Mouse (Mus musculus) kidney, postnatal 0 days (tissue): Measurements from ENCODE around the gene Glt1d1. TPM values are rescaled to one million over a fixed set of nuclear protein-coding genes. Genes with fewer than 3 reads are reported as not detected.

Experiments used
- ATAC-seq: fragments of 200-750 bp; cut with Nextera tagmentation; replicated peaks from 2 replicates; pipeline ENCODE4 v1.8.0; 2017; ENCODE audit warnings: low read depth, moderate number of reproducible peaks, moderate TSS enrichment, moderate library complexity; ENCODE audit not compliant: low FRiP score
- DNase-seq: peaks from one replicate; pipeline ENCODE4 v3.0.0-alpha.2; 2016; ENCODE audit warnings: low spot score
- H3K27ac ChIP-seq: fragments of 300-500 bp; sonication (generic); 2 replicates; pipeline ENCODE4 v1.5.1; 2014; ENCODE audit warnings: mild to moderate bottlenecking
- H3K27me3 ChIP-seq: fragments of 300-500 bp; sonication (generic); 2 replicates; pipeline ENCODE4 v1.6.1; 2014; ENCODE audit warnings: low read length, mixed read lengths; ENCODE audit not compliant: insufficient read depth
- H3K36me3 ChIP-seq: fragments of 300-500 bp; sonication (generic); 2 replicates; pipeline ENCODE4 v1.6.1; 2014; ENCODE audit warnings: low read length, mixed read lengths; ENCODE audit not compliant: insufficient read depth
- H3K4me1 ChIP-seq: fragments of 300-500 bp; sonication (generic); replicated peaks from 2 replicates; pipeline ENCODE4 v1.6.1; 2014; ENCODE audit warnings: antibody characterized with exemption, low read length, mixed read lengths; ENCODE audit not compliant: insufficient read depth
- H3K4me2 ChIP-seq: fragments of 300-500 bp; sonication (generic); 2 replicates; pipeline ENCODE4 v1.6.1; 2014; ENCODE audit warnings: mild to moderate bottlenecking, low read length, moderate library complexity, mixed read lengths
- H3K4me3 ChIP-seq: fragments of 300-500 bp; sonication (generic); replicated peaks from 2 replicates; pipeline ENCODE4 v1.5.1; 2014; ENCODE audit warnings: low read depth, low read length
- H3K9ac ChIP-seq: fragments of 300-500 bp; sonication (generic); 2 replicates; pipeline ENCODE4 v1.6.1; 2014; ENCODE audit warnings: low read depth, low read length
- H3K9me3 ChIP-seq: fragments of 300-500 bp; sonication (generic); replicated peaks from 2 replicates; pipeline ENCODE4 v1.6.1; 2016; ENCODE audit warnings: low read length, inconsistent platforms, mixed read lengths
- CTCF ChIP-seq: IDR thresholded peaks from 2 replicates; pipeline ENCODE4 v1.5.1; 2016; ENCODE audit warnings: antibody characterized with exemption, low read depth, mild to moderate bottlenecking, moderate library complexity
- WGBS: fragments of 180-500 bp; shearing (Covaris S2); extraction: QIAGEN DNeasy Blood & Tissue Kit; methylation state at CpG from one replicate; pipeline ENCODE4 v1.1.7; 2014; 5-methylcytosine and 5-hydroxymethylcytosine counted together
- polyA plus RNA-seq: library from polyadenylated mRNA; unstranded; fragments of >200 nt; fragmentation: Nextera tagmentation; extraction: Ambion mirVana; gene quantifications from 2 replicates; pipeline ENCODE4 v1.2.1, GENCODE M21; 2015

The Glt1d1 gene
- polyA plus RNA-seq, 1 experiment from 2014 or later: 0.46 TPM

- WGBS: 78% methylated on average over 10 of the region's 10 CpGs
- Histone ChIP-seq H3K36me3 (no peaks in the 10 kb centered on the region), H3K9ac (no peak overlapping the region), H3K9me3 (no peaks in the 10 kb centered on the region), H3K4me1 (no peaks in the 10 kb centered on the region), H3K4me3 (no peak overlapping the region), H3K27me3 (no peaks in the 10 kb centered on the region), H3K4me2 (no peak overlapping the region), H3K27ac (no peak overlapping the region)
- ATAC-seq: no peak
- TF ChIP-seq CTCF: no peak
- DNase-seq: no peak
Observed at GRCm38 (mm10) chr5:127624427-127625213, 7.4 kb upstream of the Glt1d1 start.

GRCm38 (mm10) chr5:127627242-127627641, 4.8 kb upstream of the Glt1d1 start:
- H3K27ac ChIP-seq: no peak overlapping the region
- no peak overlapping the region for H3K9ac ChIP-seq
- 84% methylated on average over 12 of the region's 12 CpGs for WGBS
- no peaks in the 10 kb centered on the region for H3K36me3 ChIP-seq
- no peaks in the 10 kb centered on the region for H3K27me3 ChIP-seq
- no peak overlapping the region for H3K4me3 ChIP-seq
- no peaks in the 10 kb centered on the region for H3K9me3 ChIP-seq
- TF ChIP-seq CTCF: no peak
- no peaks in the 10 kb centered on the region for H3K4me1 ChIP-seq
- DNase-seq: no peak
- no peak overlapping the region for H3K4me2 ChIP-seq
- no peak for ATAC-seq

GRCm38 (mm10) chr5:127631671-127632070, 391 bp upstream of the Glt1d1 start:
- Histone ChIP-seq H3K27ac (no peak overlapping the region), H3K9me3 (no peaks in the 10 kb centered on the region), H3K4me1 (no peaks in the 10 kb centered on the region), H3K4me3 (peak overlapping the region; percentile 32; the same call in 1 of the 2 replicates), H3K4me2 (peak overlapping the region; percentile 77), H3K9ac (no peak overlapping the region), H3K36me3 (no peaks in the 10 kb centered on the region), H3K27me3 (no peaks in the 10 kb centered on the region)
- TF ChIP-seq CTCF: no peak
- DNase-seq (no peak), ATAC-seq (no peak)
- WGBS: 14% methylated on average over 5 of the region's 5 CpGs

GRCm38 (mm10) chr5:127633188-127633587, 1.1 kb downstream of the Glt1d1 start:
- Histone ChIP-seq H3K36me3 (no peaks in the 10 kb centered on the region), H3K4me3 (peak overlapping the region; percentile 32), H3K27me3 (no peaks in the 10 kb centered on the region), H3K4me2 (peak overlapping the region; percentile 77), H3K4me1 (no peaks in the 10 kb centered on the region), H3K9me3 (no peaks in the 10 kb centered on the region), H3K27ac (no peak overlapping the region), H3K9ac (no peak overlapping the region)
- TF ChIP-seq CTCF: no peak
- no peak for DNase-seq
- WGBS: 19% methylated on average over 4 of the region's 4 CpGs
- ATAC-seq: no peak

GRCm38 (mm10) chr5:127633666-127634065, 1.6 kb downstream of the Glt1d1 start:
- no peak for TF ChIP-seq CTCF
- Histone ChIP-seq H3K4me3 (no peak overlapping the region), H3K27ac (no peak overlapping the region), H3K9me3 (no peaks in the 10 kb centered on the region), H3K4me2 (no peak overlapping the region), H3K36me3 (no peaks in the 10 kb centered on the region), H3K9ac (no peak overlapping the region), H3K27me3 (no peaks in the 10 kb centered on the region), H3K4me1 (no peaks in the 10 kb centered on the region)
- no peak for ATAC-seq
- WGBS: 84% methylated on average over 7 of the region's 7 CpGs
- DNase-seq: no peak

GRCm38 (mm10) chr5:127637622-127638021, 5.6 kb downstream of the Glt1d1 start:
- no peak for DNase-seq
- H3K27me3 ChIP-seq: no peaks in the 10 kb centered on the region
- H3K4me1 ChIP-seq: no peaks in the 10 kb centered on the region
- H3K4me2 ChIP-seq: no peak overlapping the region
- H3K9me3 ChIP-seq: no peaks in the 10 kb centered on the region
- ATAC-seq: no peak
- WGBS: 59% methylated on average over 4 of the region's 4 CpGs
- no peaks in the 10 kb centered on the region for H3K36me3 ChIP-seq
- no peak overlapping the region for H3K9ac ChIP-seq
- H3K4me3 ChIP-seq: no peak overlapping the region
- TF ChIP-seq CTCF: no peak
- H3K27ac ChIP-seq: no peak overlapping the region
